Mouse (Mus musculus) cerebellum, adult 11 months (tissue): ENCODE results near the gene Sbno2.

ENCODE experiments used
- DNase-seq: peaks from one replicate; pipeline ENCODE4 v3.0.0; 2022

The Sbno2 gene

DNA sequence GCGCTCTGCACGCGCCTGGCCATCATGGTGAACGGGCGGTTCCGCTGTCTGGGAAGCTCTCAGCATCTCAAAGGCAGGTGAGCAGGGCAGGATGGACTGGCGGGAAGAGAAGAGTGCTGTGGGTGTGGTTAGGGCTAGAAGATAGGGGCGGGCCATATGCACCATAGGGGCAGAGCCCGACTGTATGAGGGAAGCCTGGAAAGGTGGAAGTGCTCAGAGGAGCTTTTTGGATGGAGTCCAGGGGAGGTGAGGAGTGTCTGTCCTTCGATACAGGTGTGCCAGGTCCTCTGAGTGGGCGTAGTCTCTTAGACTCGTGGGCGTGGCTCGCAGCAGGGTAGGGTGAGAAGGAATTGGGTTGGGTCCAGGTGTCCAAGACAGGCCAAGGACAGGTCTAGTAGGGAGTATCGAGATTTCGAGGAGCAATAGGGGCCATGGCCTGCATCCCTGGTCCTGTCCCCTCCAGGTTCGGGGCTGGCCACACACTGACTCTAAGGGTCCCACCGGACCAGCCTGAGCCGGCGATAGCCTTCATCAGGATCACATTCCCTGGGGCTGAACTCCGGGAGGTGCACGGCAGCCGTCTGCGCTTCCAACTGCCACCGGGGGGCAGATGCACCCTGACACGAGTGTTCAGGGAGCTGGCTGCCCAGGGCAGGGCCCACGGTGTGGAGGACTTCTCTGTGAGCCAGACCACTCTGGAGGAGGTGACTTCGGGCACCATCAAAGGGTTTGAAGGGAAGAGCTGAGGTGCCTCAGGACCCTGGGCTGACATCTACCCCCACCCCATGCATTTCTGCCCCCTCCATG is 90.7 kb downstream of the Sbno2 start:
- no peak for DNase-seq

DNA sequence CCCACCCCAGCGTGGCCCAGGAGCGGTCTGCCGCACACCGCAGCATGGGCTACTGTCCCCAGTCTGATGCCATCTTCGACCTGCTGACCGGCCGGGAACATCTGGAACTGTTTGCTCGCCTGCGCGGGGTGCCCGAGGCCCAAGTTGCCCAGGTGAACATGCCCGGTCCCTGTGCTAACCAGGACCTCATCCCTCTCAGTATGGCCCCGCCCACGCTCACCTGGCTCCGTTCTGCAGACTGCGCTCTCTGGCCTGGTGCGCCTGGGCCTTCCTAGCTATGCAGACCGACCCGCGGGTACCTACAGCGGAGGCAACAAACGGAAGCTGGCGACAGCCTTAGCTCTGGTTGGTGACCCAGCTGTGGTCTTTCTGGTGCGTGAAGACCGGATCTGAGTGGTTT is 91.8 kb downstream of the Sbno2 start:
- DNase-seq = no peak

DNA sequence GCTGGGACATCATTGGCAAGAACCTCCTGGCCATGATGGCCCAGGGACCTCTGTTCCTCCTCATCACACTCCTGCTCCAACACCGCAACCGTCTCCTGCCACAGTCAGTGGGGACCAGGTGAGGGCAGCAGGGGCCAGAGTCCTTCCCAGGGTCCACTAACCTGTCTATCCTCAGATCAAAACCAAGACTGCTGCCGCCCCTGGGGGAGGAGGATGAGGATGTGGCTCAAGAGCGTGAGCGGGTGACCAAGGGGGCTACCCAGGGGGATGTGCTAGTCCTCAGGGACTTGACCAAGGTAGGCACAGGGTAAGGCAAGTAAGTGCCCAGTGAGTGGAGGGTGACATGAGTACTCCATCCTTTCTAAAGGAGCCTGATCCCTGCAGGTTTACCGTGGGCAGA is 93.6 kb downstream of the Sbno2 start:
- DNase-seq = no peak
